Mouse (Mus musculus): ENCODE results near the gene Atp5d. TPM values are rescaled to one million over a fixed set of nuclear protein-coding genes. Genes with fewer than 3 reads are reported as not detected.

Atp5d gene
- total RNA-seq, 1 experiment, result 226 TPM

GRCm38 (mm10) chr10:80153713-80154112 is 15.3 kb downstream of the Atp5d start:
- DNase-seq (ENCODE audit: low read depth, low spot score), result no peak
- Histone ChIP-seq H3K27ac (ENCODE audit: insufficient read depth, low read depth, low read length, poor library complexity, severe bottlenecking) (no peak overlapping the region), H3K4me3 (ENCODE audit: insufficient read depth in 1 of 2, low read depth in 1 of 2, low read length in 2 of 2, poor library complexity in 1 of 2, severe bottlenecking in 1 of 2) (peak overlapping the region in 1 of 2 experiments; percentile 43; a peak in 2 of 4 replicates), H3K9me3 (ENCODE audit: control insufficient read depth, insufficient read depth, low read depth, low read length) (no peaks in the 10 kb centered on the region), H3K36me3 (ENCODE audit: control insufficient read depth, insufficient read depth, low read length, poor library complexity, severe bottlenecking) (peaks cover 60% of the 10 kb centered on the region), H3K4me1 (ENCODE audit: control insufficient read depth in 2 of 2, insufficient read depth in 2 of 2, low read length in 2 of 2, poor library complexity in 1 of 2) (peaks cover 0 to 29% of the 10 kb centered on the region in 2 experiments; a peak in 3 of 4 replicates), H3K9ac (ENCODE audit: insufficient read depth, low read depth, low read length, poor library complexity, severe bottlenecking) (no peak overlapping the region; the same call in 1 of the 2 replicates)
- in situ Hi-C loops (cut with MboI; ENCODE audit: low sequenced_read_pairs in 2 of 2, unreplicated experiment in 2 of 2), result no loop called here
- TF ChIP-seq ZNF384 (IDR thresholded peaks at IDR 0.05; ENCODE audit: low read depth, low read length) (no peak), CHD2 (IDR thresholded peaks at IDR 0.05; ENCODE audit: low read depth, low read length) (no peak)

- DNase-seq (ENCODE audit: low read depth, low spot score), result no peak
- Histone ChIP-seq H3K27ac (ENCODE audit: insufficient read depth, low read depth, low read length, poor library complexity, severe bottlenecking) (no peak overlapping the region), H3K9ac (ENCODE audit: insufficient read depth, low read depth, low read length, poor library complexity, severe bottlenecking) (no peak overlapping the region), H3K9me3 (ENCODE audit: control insufficient read depth, insufficient read depth, low read depth, low read length) (no peaks in the 10 kb centered on the region), H3K4me1 (ENCODE audit: control insufficient read depth in 2 of 2, insufficient read depth in 2 of 2, low read length in 2 of 2, poor library complexity in 1 of 2) (peaks cover 0 to 36% of the 10 kb centered on the region in 2 experiments; a peak in 3 of 4 replicates), H3K36me3 (ENCODE audit: control insufficient read depth, insufficient read depth, low read length, poor library complexity, severe bottlenecking) (peaks cover 60% of the 10 kb centered on the region), H3K4me3 (ENCODE audit: insufficient read depth in 1 of 2, low read depth in 1 of 2, low read length in 2 of 2, poor library complexity in 1 of 2, severe bottlenecking in 1 of 2) (no peak overlapping the region)
- in situ Hi-C loops (cut with MboI; ENCODE audit: low sequenced_read_pairs in 2 of 2, unreplicated experiment in 2 of 2), result no loop called here
- TF ChIP-seq HCFC1 (IDR thresholded peaks at IDR 0.05; ENCODE audit: borderline replicate concordance, insufficient read depth, low read length), result no peak
- TF ChIP-seq ZC3H11A (IDR thresholded peaks at IDR 0.05; ENCODE audit: borderline replicate concordance, low read depth, low read length), result no peak
- no peak for TF ChIP-seq MAFK (IDR thresholded peaks at IDR 0.05; ENCODE audit: insufficient read depth, low read depth, low read length)
- no peak for TF ChIP-seq CHD2 (IDR thresholded peaks at IDR 0.05; ENCODE audit: low read depth, low read length)
- no peak for TF ChIP-seq ZNF384 (IDR thresholded peaks at IDR 0.05; ENCODE audit: low read depth, low read length)
These were observed 16.0 kb downstream of the Atp5d start for GRCm38 (mm10) chr10:80154384-80154783.

GRCm38 (mm10) chr10:80155277-80155676 is 16.8 kb downstream of the Atp5d start:
- Histone ChIP-seq H3K9ac (ENCODE audit: insufficient read depth, low read depth, low read length, poor library complexity, severe bottlenecking) (no peak overlapping the region), H3K36me3 (ENCODE audit: control insufficient read depth, insufficient read depth, low read length, poor library complexity, severe bottlenecking) (peaks cover 58% of the 10 kb centered on the region), H3K4me1 (ENCODE audit: control insufficient read depth in 2 of 2, insufficient read depth in 2 of 2, low read length in 2 of 2, poor library complexity in 1 of 2) (peaks cover 0 to 36% of the 10 kb centered on the region in 2 experiments; a peak in 3 of 4 replicates), H3K4me3 (ENCODE audit: insufficient read depth in 1 of 2, low read depth in 1 of 2, low read length in 2 of 2, poor library complexity in 1 of 2, severe bottlenecking in 1 of 2) (no peak overlapping the region), H3K27ac (ENCODE audit: insufficient read depth, low read depth, low read length, poor library complexity, severe bottlenecking) (no peak overlapping the region), H3K9me3 (ENCODE audit: control insufficient read depth, insufficient read depth, low read depth, low read length) (no peaks in the 10 kb centered on the region)
- no peak for DNase-seq (ENCODE audit: low read depth, low spot score)
- in situ Hi-C loops (cut with MboI; ENCODE audit: low sequenced_read_pairs in 2 of 2, unreplicated experiment in 2 of 2), result no loop called here
- TF ChIP-seq CHD2 (IDR thresholded peaks at IDR 0.05; ENCODE audit: low read depth, low read length) (no peak), MAFK (IDR thresholded peaks at IDR 0.05; ENCODE audit: insufficient read depth, low read depth, low read length) (no peak), ZC3H11A (IDR thresholded peaks at IDR 0.05; ENCODE audit: borderline replicate concordance, low read depth, low read length) (no peak), HCFC1 (IDR thresholded peaks at IDR 0.05; ENCODE audit: borderline replicate concordance, insufficient read depth, low read length) (no peak), ZNF384 (IDR thresholded peaks at IDR 0.05; ENCODE audit: low read depth, low read length) (no peak)

DNA sequence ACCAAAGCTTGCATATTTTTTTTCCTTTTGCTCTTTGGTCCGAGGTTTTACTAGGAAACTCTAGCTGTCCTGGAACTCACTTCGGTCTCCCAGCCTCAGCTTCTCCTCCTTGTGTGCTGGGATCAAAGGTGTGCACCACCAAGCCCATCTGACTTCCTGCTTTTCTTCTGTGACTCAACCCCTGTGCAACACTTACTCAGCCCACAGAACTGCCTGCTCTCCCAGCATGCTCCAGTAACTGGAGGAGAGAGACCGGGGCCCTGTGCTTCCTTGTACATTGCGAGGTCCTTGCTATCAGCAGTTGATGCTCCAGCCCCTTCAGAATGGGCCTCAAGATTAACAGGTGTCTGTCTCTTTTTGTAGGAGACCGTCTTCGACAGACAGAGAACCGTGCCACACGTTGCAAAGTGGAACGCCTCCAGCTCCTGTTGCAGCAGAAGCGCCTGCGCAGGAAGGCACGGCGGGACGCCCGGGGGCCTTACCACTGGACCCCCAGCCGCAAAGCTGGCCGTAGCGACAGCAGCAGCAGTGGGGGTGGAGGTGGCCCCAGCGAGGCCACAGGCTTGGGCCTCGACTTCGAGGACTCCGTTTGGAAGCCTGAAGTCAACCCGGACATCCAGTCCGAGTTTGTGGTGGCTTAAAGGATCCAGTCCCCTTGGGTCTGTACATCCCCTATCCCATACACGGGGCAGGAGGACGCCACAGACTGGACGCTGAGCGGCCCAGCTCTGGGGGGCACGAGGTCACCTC is 17.7 kb downstream of the Atp5d start:
- in situ Hi-C loops (cut with MboI; ENCODE audit: low sequenced_read_pairs in 2 of 2, unreplicated experiment in 2 of 2), result no loop called here
- TF ChIP-seq ZC3H11A (IDR thresholded peaks at IDR 0.05; ENCODE audit: borderline replicate concordance, low read depth, low read length) (no peak), ZNF384 (IDR thresholded peaks at IDR 0.05; ENCODE audit: low read depth, low read length) (no peak), CHD2 (IDR thresholded peaks at IDR 0.05; ENCODE audit: low read depth, low read length) (no peak), MAFK (IDR thresholded peaks at IDR 0.05; ENCODE audit: insufficient read depth, low read depth, low read length) (no peak), HCFC1 (IDR thresholded peaks at IDR 0.05; ENCODE audit: borderline replicate concordance, insufficient read depth, low read length) (no peak)
- no peaks in the 10 kb centered on the region for H3K9me3 ChIP-seq (ENCODE audit: control insufficient read depth, insufficient read depth, low read depth, low read length)
- H3K27ac ChIP-seq (ENCODE audit: insufficient read depth, low read depth, low read length, poor library complexity, severe bottlenecking), result no peak overlapping the region
- DNase-seq (ENCODE audit: low read depth, low spot score), result no peak
- peaks cover 0 to 36% of the 10 kb centered on the region in 2 experiments; a peak in 3 of 4 replicates for H3K4me1 ChIP-seq (ENCODE audit: control insufficient read depth in 2 of 2, insufficient read depth in 2 of 2, low read length in 2 of 2, poor library complexity in 1 of 2)
- H3K9ac ChIP-seq (ENCODE audit: insufficient read depth, low read depth, low read length, poor library complexity, severe bottlenecking), result no peak overlapping the region
- no peak overlapping the region for H3K4me3 ChIP-seq (ENCODE audit: insufficient read depth in 1 of 2, low read depth in 1 of 2, low read length in 2 of 2, poor library complexity in 1 of 2, severe bottlenecking in 1 of 2)
- H3K36me3 ChIP-seq (ENCODE audit: control insufficient read depth, insufficient read depth, low read length, poor library complexity, severe bottlenecking), result peaks cover 53% of the 10 kb centered on the region
